Mouse (Mus musculus) G1E (cell line): ENCODE results near the gene Uba3. TPM values are rescaled to one million over a fixed set of nuclear protein-coding genes. Genes with fewer than 3 reads are reported as not detected.

Experiments used
- ATAC-seq: 2 replicates; pipeline ENCODE4 v1.8.0; 2016; ENCODE audit warnings: mild to moderate bottlenecking; ENCODE audit not compliant: insufficient number of reproducible peaks, poor library complexity, low FRiP score, severe bottlenecking; ENCODE audit errors: extremely low read depth
- DNase-seq: peaks from one replicate; pipeline ENCODE4 v3.0.0; 2012; ENCODE audit warnings: low spot score
- H3K27me3 ChIP-seq: 2 replicates; pipeline ENCODE4 v1.6.1; 2012; ENCODE audit warnings: mild to moderate bottlenecking, low read length, inconsistent platforms; ENCODE audit not compliant: insufficient read depth
- H3K36me3 ChIP-seq: replicated peaks from 2 replicates; pipeline ENCODE3; 2012; ENCODE audit warnings: mild to moderate bottlenecking, inconsistent platforms
- H3K4me1 ChIP-seq: 2 replicates; pipeline ENCODE4 v1.6.1; 2012; ENCODE audit warnings: low read depth, low read length, inconsistent platforms, mixed read lengths; ENCODE audit not compliant: insufficient read depth
- H3K4me3 ChIP-seq: 2 replicates; pipeline ENCODE4 v1.5.1; 2012; ENCODE audit warnings: low read depth, mild to moderate bottlenecking, inconsistent platforms, low read length, moderate library complexity, mixed read lengths
- H3K9me3 ChIP-seq: replicated peaks from 2 replicates; pipeline ENCODE4 v1.6.1; 2012; ENCODE audit warnings: inconsistent platforms
- CTCF ChIP-seq: IDR thresholded peaks from 2 replicates; pipeline ENCODE4 v1.5.1; 2012; ENCODE audit warnings: low read depth, low read length, inconsistent platforms, mixed read lengths
- GATA1 ChIP-seq: IDR thresholded peaks from 2 replicates; pipeline ENCODE4 v1.6.1; 2012; ENCODE audit warnings: borderline replicate concordance, low read length, inconsistent platforms, mixed read lengths
- GATA2 ChIP-seq: IDR thresholded peaks from 2 replicates; pipeline ENCODE4 v1.6.1; 2012; ENCODE audit warnings: low read depth, low read length, inconsistent platforms, borderline replicate concordance
- POLR2AphosphoS5 ChIP-seq: IDR thresholded peaks from 2 replicates; pipeline ENCODE4 v1.6.1; 2012; ENCODE audit warnings: low read depth, low read length, inconsistent platforms; ENCODE audit not compliant: insufficient replicate concordance
- TAL1 ChIP-seq: conservative IDR thresholded peaks from 2 replicates; pipeline ENCODE4 v1.6.1; 2012; ENCODE audit warnings: low read depth, low read length, inconsistent platforms, mixed read lengths
- polyA plus RNA-seq: library from polyadenylated mRNA; stranded (reverse); fragments of >175 nt; gene quantifications from 2 replicates; pipeline ENCODE4 v1.2.3, GENCODE M21; 2012
- total RNA-seq, 2 experiments: library from RNA; stranded (forward) in 1 of 2; stranded (reverse) in 1 of 2; fragments of 200-1000 nt in 1 of 2; fragments of >200 nt in 1 of 2; fragmentation: Nextera tagmentation in 1 of 2; gene quantifications; 2 replicates each; pipeline ENCODE4 v1.2.3; 2014 to 2017

Uba3 gene
- total and polyA plus RNA-seq, 3 experiments = 11.2 to 122 (median 98.7) TPM

- H3K4me1 ChIP-seq = peaks cover 44% of the 10 kb centered on the region
- DNase-seq = no peak
- TF ChIP-seq CTCF (no peak), POLR2AphosphoS5 (no peak), GATA1 (no peak), GATA2 (no peak), TAL1 (no peak)
These were observed 1.6 kb upstream of the Uba3 start for GRCm38 (mm10) chr6:97207085-97207484.

DNA sequence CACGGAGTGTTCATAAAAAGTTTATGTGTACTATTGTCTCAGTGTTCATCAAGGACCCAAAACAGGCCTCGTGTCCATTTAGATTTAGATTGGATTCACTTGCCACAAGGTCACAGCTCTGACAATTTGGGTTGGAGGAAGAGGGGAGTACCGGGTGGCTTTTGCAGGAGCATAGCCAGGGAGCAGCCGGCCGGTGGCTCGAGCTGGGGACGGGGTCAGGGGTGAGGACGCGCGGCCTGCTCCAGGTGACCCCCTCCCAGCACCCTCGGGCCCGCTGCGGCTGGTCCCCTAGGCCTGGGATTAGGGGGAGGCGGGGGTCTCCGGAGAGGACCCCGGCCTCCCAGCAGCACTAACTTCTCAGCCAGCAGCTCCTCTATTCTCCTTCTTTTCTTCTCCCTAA lies 495 bp downstream of the Uba3 start:
- TF ChIP-seq POLR2AphosphoS5 (no peak), GATA1 (no peak), TAL1 (no peak), GATA2 (no peak), CTCF (no peak)
- DNase-seq (no peak), ATAC-seq (no peak)
- Histone ChIP-seq H3K27me3 (no peaks in the 10 kb centered on the region), H3K9me3 (no peaks in the 10 kb centered on the region), H3K4me3 (peak overlapping the region; percentile 89), H3K36me3 (peaks cover 13% of the 10 kb centered on the region), H3K4me1 (peaks cover 39% of the 10 kb centered on the region)

More at GRCm38 (mm10) chr6:97207085-97207484, 1.6 kb upstream of the Uba3 start:
- H3K36me3 ChIP-seq = peaks cover 6% of the 10 kb centered on the region
- H3K9me3 ChIP-seq = no peaks in the 10 kb centered on the region
- H3K4me3 ChIP-seq = no peak overlapping the region
- no peaks in the 10 kb centered on the region for H3K27me3 ChIP-seq
- no peak for ATAC-seq

- Histone ChIP-seq H3K4me1 (peaks cover 34% of the 10 kb centered on the region), H3K9me3 (no peaks in the 10 kb centered on the region)
- DNase-seq = no peak
These were observed 1.1 kb downstream of the Uba3 start for GRCm38 (mm10) chr6:97204252-97204869.

GRCm38 (mm10) chr6:97202477-97202876 lies 3.0 kb downstream of the Uba3 start:
- Histone ChIP-seq H3K4me3 (no peak overlapping the region), H3K27me3 (no peaks in the 10 kb centered on the region), H3K36me3 (peaks cover 25% of the 10 kb centered on the region), H3K9me3 (no peaks in the 10 kb centered on the region), H3K4me1 (peaks cover 25% of the 10 kb centered on the region)
- ATAC-seq (no peak), DNase-seq (no peak)
- no peak for TF ChIP-seq TAL1
- no peak for TF ChIP-seq POLR2AphosphoS5
- no peak for TF ChIP-seq GATA2
- no peak for TF ChIP-seq GATA1
- TF ChIP-seq CTCF = no peak

More at GRCm38 (mm10) chr6:97204252-97204869, 1.1 kb downstream of the Uba3 start:
- Histone ChIP-seq H3K36me3 (peaks cover 15% of the 10 kb centered on the region), H3K27me3 (no peaks in the 10 kb centered on the region), H3K4me3 (peak overlapping the region; percentile 89)
- ATAC-seq = no peak
- no peak for TF ChIP-seq GATA1
- TF ChIP-seq GATA2 = no peak
- TF ChIP-seq TAL1 = no peak
- no peak for TF ChIP-seq POLR2AphosphoS5
- no peak for TF ChIP-seq CTCF

DNA sequence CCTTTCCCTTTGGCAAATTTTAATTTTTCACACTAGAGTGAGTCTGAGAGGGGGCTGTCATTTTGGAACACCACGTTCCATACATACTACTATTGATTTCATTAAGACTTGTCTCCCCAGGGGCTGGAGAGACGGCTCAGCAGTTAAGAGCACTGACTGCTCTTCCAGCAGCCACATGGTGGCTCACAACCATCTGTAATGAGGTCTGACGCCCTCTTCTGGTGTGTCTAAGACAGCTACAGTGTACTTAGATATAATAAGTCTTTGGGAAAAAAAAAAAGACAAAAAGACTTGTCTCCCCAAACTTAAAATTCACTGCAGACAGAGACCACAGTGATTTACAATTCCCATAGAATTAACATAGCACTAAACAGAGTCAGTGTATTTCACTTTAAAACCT lies 5.0 kb downstream of the Uba3 start:
- Histone ChIP-seq H3K27me3 (no peaks in the 10 kb centered on the region), H3K9me3 (no peaks in the 10 kb centered on the region), H3K4me1 (peaks cover 15% of the 10 kb centered on the region), H3K4me3 (no peak overlapping the region), H3K36me3 (peaks cover 44% of the 10 kb centered on the region)
- TF ChIP-seq GATA1 = no peak
- no peak for TF ChIP-seq TAL1
- no peak for TF ChIP-seq POLR2AphosphoS5
- no peak for TF ChIP-seq CTCF
- no peak for TF ChIP-seq GATA2
- ATAC-seq = no peak
- no peak for DNase-seq

DNA sequence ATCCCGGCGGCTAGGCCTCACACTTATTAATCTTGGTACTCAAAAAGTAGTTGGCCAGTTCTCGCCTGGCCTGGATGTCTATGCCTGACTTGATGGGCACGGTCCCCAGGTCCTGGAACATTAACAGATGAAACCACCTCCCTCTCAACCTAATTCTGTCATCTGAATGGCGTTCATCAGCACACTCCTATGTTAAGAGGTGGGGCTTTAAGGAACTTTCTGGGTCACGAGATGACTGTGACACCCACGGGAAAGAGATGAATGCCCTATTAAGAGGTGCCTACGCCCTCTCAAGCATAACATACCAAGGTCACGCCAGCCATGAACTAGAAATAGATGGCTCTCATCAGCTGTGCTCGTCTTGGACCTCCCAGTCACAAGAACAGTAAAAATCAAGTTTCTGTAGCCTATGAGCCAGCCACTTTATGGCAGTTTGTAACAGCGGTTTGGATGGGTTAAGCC lies 26.0 kb downstream of the Uba3 start:
- ATAC-seq (peak; percentile 81), DNase-seq (peak; percentile 31)
- Histone ChIP-seq H3K27me3 (no peaks in the 10 kb centered on the region), H3K4me3 (peak overlapping the region; percentile 92), H3K36me3 (peaks cover 35% of the 10 kb centered on the region), H3K9me3 (no peaks in the 10 kb centered on the region), H3K4me1 (peaks cover 26% of the 10 kb centered on the region)
- no peak for TF ChIP-seq CTCF
- no peak for TF ChIP-seq GATA1
